Mouse (Mus musculus): ENCODE data around the gene Gif. TPM values are rescaled to one million over a fixed set of nuclear protein-coding genes. Genes with fewer than 3 reads are reported as not detected.

Gif gene
- not detected for polyA plus RNA-seq (2017; shearing (Covaris generic))

GRCm38 (mm10) chr19:11747298-11747697 lies at the start of gene Gif:
Gene Gif (plus strand): TSS chr19:11747554.

GRCm38 (mm10) chr19:11770205-11770892 lies 23.0 kb downstream of the Gif start, which contains the start of gene Mrpl16:
Gene Mrpl16 (plus strand): TSS chr19:11770391.

Other genes starting within 250 kb of the Gif start
- 1,152 TPM for gene Ms4a6b, start 231.0 kb upstream of the Gif start, polyA plus RNA-seq (2017; shearing (Covaris generic))
- gene Ms4a4d, start 210.8 kb upstream of the Gif start, polyA plus RNA-seq (2017; shearing (Covaris generic)): 5.7 TPM
- 15.4 TPM for gene Ms4a6d, start 142.7 kb upstream of the Gif start, polyA plus RNA-seq (2017; shearing (Covaris generic))
- gene Ms4a2, start 123.8 kb upstream of the Gif start, polyA plus RNA-seq (2017; shearing (Covaris generic)): 0.18 TPM
- gene Ms4a3, start 106.7 kb upstream of the Gif start, polyA plus RNA-seq (2017; shearing (Covaris generic)): not detected
- gene Oosp2, start 87.0 kb upstream of the Gif start, polyA plus RNA-seq (2017; shearing (Covaris generic)): not detected
- not detected for gene Oosp1, start 56.4 kb upstream of the Gif start, polyA plus RNA-seq (2017; shearing (Covaris generic))
- gene Oosp3, start 50.5 kb upstream of the Gif start, polyA plus RNA-seq (2017; shearing (Covaris generic)): not detected
- gene Mrpl16, start 22.8 kb downstream of the Gif start, polyA plus RNA-seq (2017; shearing (Covaris generic)): 51.6 TPM
- 2.0 TPM for gene Stx3, start 71.8 kb downstream of the Gif start, polyA plus RNA-seq (2017; shearing (Covaris generic))
- gene Olfr1417, start 91.7 kb downstream of the Gif start, polyA plus RNA-seq (2017; shearing (Covaris generic)): not detected
- gene Olfr1418, start 113.5 kb downstream of the Gif start, polyA plus RNA-seq (2017; shearing (Covaris generic)): not detected
- not detected for gene Olfr1419, start 127.6 kb downstream of the Gif start, polyA plus RNA-seq (2017; shearing (Covaris generic))
- not detected for gene Olfr1420, start 139.0 kb downstream of the Gif start, polyA plus RNA-seq (2017; shearing (Covaris generic))
- 19.2 TPM for gene Patl1, start 164.8 kb downstream of the Gif start, polyA plus RNA-seq (2017; shearing (Covaris generic))
- gene Osbp, start 218.4 kb downstream of the Gif start, polyA plus RNA-seq (2017; shearing (Covaris generic)): 3.2 TPM